Mouse (Mus musculus): Measurements from ENCODE around the gene Hoxa9.
A peak's percentile ranks its signal among the peaks of the same experiment; 100 is the strongest.

Hoxa9 gene

DNA sequence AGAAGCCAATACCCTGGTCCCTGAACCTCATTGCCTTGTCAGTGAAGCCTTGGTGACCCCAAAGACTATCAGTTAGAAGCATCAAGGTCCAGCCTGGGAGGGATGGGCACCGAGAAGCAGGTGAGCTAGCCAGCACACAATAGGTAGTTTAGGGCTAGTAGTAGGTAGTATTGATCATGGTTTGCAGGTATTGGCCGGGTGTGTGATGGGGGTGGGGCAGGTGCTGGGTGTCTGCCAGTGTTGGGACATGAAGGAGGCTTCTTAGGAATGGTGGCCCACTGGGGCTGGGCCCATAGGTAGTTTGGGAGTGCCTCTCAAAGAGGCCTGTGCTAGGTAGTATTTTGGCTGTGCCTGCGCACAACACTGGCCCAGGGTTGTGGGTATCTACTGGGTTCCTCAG lies 15.8 kb downstream of the Hoxa9 start:
- DNase-seq: no peak

GRCm38 (mm10) chr6:52214271-52214670 lies 16.6 kb downstream of the Hoxa9 start:
- DNase-seq: no peak

- DNase-seq: peak; percentile 48
Measured at GRCm38 (mm10) chr6:52213119-52213986, 17.5 kb downstream of the Hoxa9 start, which contains the start of the genes Hoxa3 and Gm28308. Hoxa3 (minus strand) TSS chr6:52213336. Gm28308 (minus strand) TSS chr6:52213339.

- no peak for DNase-seq
Measured at GRCm38 (mm10) chr6:52212556-52213118, 18.3 kb downstream of the Hoxa9 start.

DNA sequence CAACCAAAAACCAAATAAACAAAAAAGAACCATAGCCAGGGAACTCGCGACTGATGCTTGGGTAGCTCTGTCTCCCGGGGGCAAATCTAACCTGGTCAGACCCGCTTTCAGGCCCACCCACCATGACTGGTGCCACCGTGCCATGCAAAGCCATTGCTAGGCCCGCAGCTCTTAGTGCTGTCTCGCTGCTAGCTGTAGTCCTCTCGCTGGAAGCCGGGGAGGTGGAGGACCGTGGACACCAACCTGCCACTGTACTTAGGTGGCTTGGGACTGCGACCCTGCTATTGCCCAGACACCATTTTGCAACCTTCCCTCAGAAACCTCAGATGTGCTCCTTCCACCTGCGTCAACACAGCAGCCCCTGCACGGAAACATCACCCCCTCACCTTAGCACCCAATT lies 18.9 kb downstream of the Hoxa9 start:
- no peak for DNase-seq

GRCm38 (mm10) chr6:52211170-52211935 lies 19.5 kb downstream of the Hoxa9 start:
- DNase-seq: peak; percentile 80

DNA sequence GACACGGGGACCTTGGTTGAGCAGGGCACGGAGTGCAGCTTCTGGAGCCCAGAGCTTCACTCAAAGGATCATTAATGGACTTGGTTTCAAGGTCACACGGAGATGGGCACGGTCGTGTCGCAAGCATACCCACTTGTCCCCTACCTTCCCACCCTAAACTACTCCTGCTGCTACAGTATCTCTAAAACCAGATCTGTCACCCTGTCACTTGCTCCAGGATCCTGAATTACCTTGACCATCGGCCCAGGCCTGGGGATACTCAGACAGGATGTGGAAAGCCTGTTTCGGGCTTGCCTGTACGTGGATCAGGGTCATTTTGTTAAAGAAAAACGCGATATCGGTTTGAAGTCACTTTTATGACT lies 21.2 kb downstream of the Hoxa9 start:
- no peak for DNase-seq

DNA sequence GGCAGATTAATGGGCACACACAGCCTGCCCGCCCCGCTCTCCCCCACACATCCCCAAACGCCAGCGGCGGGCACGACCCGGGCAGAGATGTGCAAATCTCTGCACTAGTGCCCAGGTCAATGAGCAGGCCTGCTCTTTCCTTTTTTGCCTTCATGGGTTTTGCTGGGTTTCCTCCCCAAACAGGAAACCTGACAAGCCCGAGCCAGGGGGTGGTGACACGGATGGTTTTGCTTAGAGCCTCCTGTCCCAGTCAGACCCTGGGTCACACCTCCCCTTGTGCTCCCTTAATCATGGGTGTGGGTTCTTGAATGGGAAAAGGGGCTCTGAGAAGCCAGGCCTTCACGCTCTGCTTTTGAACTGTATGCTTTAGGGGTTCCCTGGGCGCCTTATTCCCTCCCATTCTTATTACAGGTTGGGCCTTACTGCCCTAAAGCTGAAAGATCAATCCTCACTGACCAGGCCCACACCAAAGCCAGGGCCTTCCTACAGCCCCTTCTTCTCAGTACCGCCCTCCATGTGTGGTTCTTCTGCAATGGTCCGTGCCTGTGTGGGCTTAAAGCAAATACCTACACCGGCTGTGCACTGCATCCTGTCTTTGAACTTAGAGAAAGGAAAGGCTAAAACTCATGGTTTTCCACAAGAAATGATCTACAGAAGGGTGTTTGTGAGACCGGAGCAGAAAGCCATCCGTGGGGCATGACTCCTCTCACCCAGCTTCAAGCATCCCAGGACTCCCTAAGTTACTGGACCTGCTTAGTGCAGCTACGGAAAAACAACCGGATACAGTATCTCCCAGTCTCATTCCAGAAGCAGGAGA lies 21.8 kb downstream of the Hoxa9 start:
- DNase-seq: no peak

DNA sequence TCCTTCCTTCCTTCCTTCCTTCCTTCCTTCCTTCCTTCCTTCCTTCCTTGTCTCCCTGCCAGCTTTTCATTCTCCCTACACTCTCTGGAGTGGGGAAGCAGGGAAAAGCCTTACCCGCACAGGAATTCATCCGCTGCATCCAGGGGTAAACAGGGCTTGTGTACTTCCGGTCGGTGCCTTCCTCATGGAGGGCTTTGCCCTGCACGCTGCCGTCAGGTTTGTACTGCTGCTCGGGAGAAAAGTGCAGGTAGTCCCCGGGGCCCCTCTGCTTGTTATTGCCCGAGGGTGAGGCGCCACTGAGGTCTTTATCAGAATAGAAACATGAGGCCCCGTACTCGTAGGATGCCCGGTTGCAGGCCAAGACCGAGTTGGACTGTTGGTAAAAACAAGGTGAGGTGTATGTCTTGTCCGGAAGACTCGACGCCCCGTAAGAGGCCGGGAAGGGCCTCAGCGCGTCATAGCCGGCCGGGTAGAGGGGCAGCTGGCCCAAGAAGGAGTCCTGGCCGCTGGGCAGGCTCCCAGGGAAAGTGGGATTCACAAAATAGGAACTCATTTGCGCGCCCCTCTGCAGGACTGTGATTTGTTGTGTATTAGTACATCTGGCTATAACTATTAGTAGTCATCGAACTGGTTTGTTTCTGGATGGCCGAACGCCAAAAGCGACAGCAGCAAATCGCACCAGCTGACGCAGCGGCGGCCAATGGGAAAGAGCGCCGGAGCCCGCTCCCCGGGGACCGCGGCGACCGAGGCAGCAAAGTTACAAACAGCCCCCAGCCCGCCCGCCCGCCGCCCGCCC lies 22.6 kb downstream of the Hoxa9 start, which contains the start of gene Hoxa6:
Gene Hoxa6, minus strand, starts transcription at position 651 of the 796 bp plus-strand sequence.
- DNase-seq: peak; percentile 60

- no peak for DNase-seq
Measured at GRCm38 (mm10) chr6:52207684-52207976, 23.3 kb downstream of the Hoxa9 start.

- DNase-seq: no peak
Measured at GRCm38 (mm10) chr6:52206882-52207683, 23.8 kb downstream of the Hoxa9 start.

DNA sequence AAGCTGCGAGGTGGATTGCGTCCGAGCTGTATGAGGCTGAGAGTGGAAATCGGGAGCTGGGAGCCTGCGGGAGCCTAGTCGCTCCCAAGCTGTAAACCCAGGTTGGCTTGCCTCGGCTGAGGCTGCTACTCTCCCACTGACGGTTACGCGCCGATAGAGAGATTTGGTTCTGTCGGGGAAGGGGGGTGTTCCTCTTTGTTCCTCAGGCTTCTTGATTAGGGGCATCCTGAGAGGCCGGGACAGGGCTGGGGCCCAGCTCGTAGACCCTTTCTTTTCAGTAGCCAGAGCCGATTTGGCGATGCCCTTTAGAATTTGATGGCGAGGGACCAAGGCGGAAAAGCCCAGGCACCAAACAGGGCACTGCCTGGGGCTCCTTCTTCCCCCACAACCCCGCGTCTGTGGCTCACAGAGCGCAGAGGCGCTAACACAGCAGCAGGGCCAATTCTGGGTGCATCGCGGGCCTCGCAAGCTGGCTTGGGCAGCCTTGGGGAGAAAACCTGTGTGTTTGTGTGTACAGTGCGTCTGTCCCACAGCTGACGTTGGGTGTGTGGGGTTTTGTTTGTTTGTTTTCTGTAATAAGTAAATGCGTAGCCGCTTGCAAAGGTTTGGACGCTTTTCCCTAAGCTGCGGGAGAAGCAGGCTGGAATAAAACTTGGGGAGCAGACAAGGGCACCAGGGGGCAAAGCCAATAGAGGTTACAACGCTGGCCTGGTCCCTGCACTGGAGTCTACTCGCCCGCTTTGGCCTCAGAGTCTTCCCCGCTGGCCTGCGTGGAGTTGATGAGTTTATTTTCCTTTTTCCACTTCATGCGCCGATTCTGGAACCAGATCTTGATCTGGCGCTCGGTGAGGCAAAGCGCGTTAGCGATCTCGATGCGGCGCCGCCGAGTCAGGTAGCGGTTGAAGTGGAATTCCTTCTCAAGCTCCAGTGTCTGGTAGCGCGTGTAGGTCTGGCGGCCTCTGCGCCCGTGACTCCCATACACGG lies 25.0 kb downstream of the Hoxa9 start:
- no peak for DNase-seq

DNA sequence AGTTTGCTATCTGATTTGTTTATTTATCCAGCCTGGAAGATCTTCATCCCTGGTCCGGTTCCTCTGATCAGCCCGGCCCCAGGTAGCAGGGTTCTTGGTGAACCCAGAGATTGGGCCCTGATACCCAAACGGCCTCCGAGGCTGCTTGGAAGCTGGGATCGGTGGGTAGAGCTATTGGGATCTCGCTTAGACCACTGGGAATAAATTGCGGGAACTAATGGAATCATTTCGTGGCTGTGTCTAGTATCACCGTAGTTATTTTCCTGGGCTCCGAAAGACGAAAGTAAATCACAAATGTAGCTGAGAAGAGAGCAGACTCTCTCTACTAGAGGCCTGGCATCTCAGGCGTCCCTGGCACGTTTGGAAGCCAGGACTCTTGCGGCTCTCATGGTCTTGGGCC lies 25.7 kb downstream of the Hoxa9 start:
- no peak for DNase-seq

GRCm38 (mm10) chr6:52204050-52204752 lies 26.7 kb downstream of the Hoxa9 start, which contains the start of gene Hoxa5:
Hoxa5 (minus strand) TSS chr6:52204587.
- DNase-seq: peak; percentile 90

GRCm38 (mm10) chr6:52203371-52204049 lies 27.4 kb downstream of the Hoxa9 start:
- no peak for DNase-seq

DNA sequence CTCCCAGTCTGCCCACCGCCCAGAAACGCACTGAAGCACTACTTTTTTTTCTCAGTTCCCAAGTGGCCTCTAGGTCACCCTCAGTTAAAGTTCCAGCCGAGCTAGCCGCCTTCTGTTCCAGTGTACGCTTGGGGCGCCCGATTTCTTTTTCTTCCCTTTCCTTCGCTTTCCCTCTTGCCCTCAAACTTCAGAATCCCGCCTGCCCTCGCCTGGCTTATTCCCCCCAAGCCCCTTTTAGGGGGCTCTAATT lies 27.8 kb downstream of the Hoxa9 start:
- DNase-seq: no peak

DNA sequence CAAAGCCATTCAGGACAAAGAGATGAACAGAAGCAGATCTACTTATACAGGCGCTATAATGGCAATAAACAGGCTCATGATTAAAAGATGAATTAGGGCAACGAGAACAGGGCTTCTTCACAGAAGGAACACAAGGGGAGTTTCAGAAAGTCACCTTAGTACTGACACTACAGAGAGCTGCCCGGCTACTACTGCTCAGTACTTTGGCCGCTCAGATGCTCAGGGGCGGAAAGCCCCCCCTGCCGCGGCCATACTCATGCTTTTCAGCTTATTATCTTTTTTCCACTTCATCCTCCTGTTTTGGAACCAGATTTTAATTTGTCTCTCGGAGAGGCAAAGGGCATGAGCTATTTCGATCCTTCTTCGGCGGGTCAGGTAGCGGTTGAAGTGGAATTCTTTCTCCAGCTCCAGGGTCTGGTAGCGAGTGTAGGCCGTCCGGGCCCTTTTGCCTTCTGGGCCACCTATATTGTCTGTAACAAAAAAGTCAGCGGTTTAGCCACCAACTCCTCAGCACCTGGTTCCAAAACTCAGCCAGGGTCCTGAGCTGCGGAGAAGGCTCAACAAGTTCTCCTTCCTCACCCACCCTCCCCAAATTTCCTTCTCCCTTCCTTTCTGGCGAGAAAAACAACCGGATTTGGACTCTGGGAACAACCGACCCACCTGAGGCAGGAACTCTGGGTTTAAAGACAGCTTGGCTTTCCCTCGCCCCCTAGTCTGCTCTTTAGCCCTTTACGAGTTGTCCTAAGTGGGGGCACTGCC lies 28.3 kb downstream of the Hoxa9 start:
- DNase-seq: no peak

GRCm38 (mm10) chr6:52201269-52201668 lies 29.6 kb downstream of the Hoxa9 start:
- DNase-seq: no peak

Data from lung, postnatal 14 days (tissue).